Mouse (Mus musculus) MEL (cell line): ENCODE measurements at regions not wholly inside any gene's neighbourhood (a gene's known extent, or its start where the extent isn't known, plus 50 kb on each side); places are given as distances from the start of the nearest gene placed in this dataset.

Experiments
- DNase-seq: peaks from one replicate; pipeline ENCODE4 v3.0.0; 2011; ENCODE audit warnings: low read depth, low spot score
- H3K27ac ChIP-seq: 2 replicates; pipeline ENCODE4 v1.5.1; 2012; ENCODE audit warnings: low read depth, mild to moderate bottlenecking, control low read depth, low read length, moderate library complexity; ENCODE audit not compliant: control insufficient read depth
- H3K27me3 ChIP-seq, 2 experiments: fragments of 150-350 bp in 1 of 2; sonication (generic) in 1 of 2; 2 replicates each; pipeline ENCODE4 v1.6.1; 2012; ENCODE audit warnings: low read length in 2 of 2, mild to moderate bottlenecking in 2 of 2, improper control_type of control experiment in 1 of 2, moderate library complexity in 1 of 2; ENCODE audit not compliant: insufficient read depth in 2 of 2, control insufficient read depth in 1 of 2
- H3K36me3 ChIP-seq, 2 experiments: 2 replicates each; pipeline ENCODE4 v1.6.1; 2012 to 2014; ENCODE audit warnings: low read length in 2 of 2, improper control_type of control experiment in 1 of 2, inconsistent platforms in 1 of 2, mild to moderate bottlenecking in 1 of 2; ENCODE audit not compliant: insufficient read depth in 2 of 2, control insufficient read depth in 1 of 2
- H3K4me1 ChIP-seq, 2 experiments: fragments of 150-350 bp in 1 of 2; sonication (generic) in 1 of 2; 2 replicates each; pipeline ENCODE4 v1.6.1; 2012; ENCODE audit warnings: low read length in 2 of 2, improper control_type of control experiment in 1 of 2, mild to moderate bottlenecking in 1 of 2; ENCODE audit not compliant: insufficient read depth in 2 of 2, control insufficient read depth in 1 of 2
- H3K4me3 ChIP-seq, 2 experiments: fragments of 150-350 bp in 1 of 2; sonication (generic) in 1 of 2; 2 replicates each; pipeline ENCODE4 v1.5.1; 2012; ENCODE audit warnings: low read depth in 2 of 2, low read length in 2 of 2, mild to moderate bottlenecking in 2 of 2, moderate library complexity in 2 of 2, control low read depth in 1 of 2, improper control_type of control experiment in 1 of 2; ENCODE audit not compliant: control insufficient read depth in 1 of 2, insufficient read depth in 1 of 2
- H3K79me2 ChIP-seq: 2 replicates; pipeline ENCODE4 v1.6.1; 2012; ENCODE audit warnings: mild to moderate bottlenecking, low read length, moderate library complexity; ENCODE audit not compliant: control insufficient read depth, poor library complexity, insufficient read depth
- H3K9ac ChIP-seq: 2 replicates; pipeline ENCODE4 v1.6.1; 2012; ENCODE audit warnings: low read depth, mild to moderate bottlenecking, control low read depth, low read length, moderate library complexity; ENCODE audit not compliant: control insufficient read depth, poor library complexity, severe bottlenecking
- H3K9me3 ChIP-seq: fragments of 150-350 bp; sonication (generic); replicated peaks from 2 replicates; pipeline ENCODE4 v1.6.1; 2012; ENCODE audit warnings: mild to moderate bottlenecking, low read length, improper control_type of control experiment, moderate library complexity; ENCODE audit not compliant: insufficient read depth
- CHD2 ChIP-seq: IDR thresholded peaks from 2 replicates; pipeline ENCODE4 v1.6.1; 2011; ENCODE audit warnings: low read length, improper control_type of control experiment
- MAZ ChIP-seq: IDR thresholded peaks from 2 replicates; pipeline ENCODE4 v1.6.1; 2012; ENCODE audit warnings: low read depth, mild to moderate bottlenecking, inconsistent platforms, low read length, improper control_type of control experiment
- MYC ChIP-seq: IDR thresholded peaks from 2 replicates; pipeline ENCODE4 v1.6.1; 2011; ENCODE audit warnings: low read depth, mild to moderate bottlenecking, low read length, improper control_type of control experiment, moderate library complexity
- NRF1 ChIP-seq: IDR thresholded peaks from 2 replicates; pipeline ENCODE4 v1.6.1; 2014; ENCODE audit warnings: low read depth, mild to moderate bottlenecking, inconsistent platforms, low read length, improper control_type of control experiment, moderate library complexity; ENCODE audit not compliant: poor library complexity, insufficient read depth, severe bottlenecking
- RCOR1 ChIP-seq: IDR thresholded peaks from 2 replicates; pipeline ENCODE4 v1.6.1; 2012; ENCODE audit warnings: low read depth, mild to moderate bottlenecking, inconsistent platforms, low read length, improper control_type of control experiment

DNA sequence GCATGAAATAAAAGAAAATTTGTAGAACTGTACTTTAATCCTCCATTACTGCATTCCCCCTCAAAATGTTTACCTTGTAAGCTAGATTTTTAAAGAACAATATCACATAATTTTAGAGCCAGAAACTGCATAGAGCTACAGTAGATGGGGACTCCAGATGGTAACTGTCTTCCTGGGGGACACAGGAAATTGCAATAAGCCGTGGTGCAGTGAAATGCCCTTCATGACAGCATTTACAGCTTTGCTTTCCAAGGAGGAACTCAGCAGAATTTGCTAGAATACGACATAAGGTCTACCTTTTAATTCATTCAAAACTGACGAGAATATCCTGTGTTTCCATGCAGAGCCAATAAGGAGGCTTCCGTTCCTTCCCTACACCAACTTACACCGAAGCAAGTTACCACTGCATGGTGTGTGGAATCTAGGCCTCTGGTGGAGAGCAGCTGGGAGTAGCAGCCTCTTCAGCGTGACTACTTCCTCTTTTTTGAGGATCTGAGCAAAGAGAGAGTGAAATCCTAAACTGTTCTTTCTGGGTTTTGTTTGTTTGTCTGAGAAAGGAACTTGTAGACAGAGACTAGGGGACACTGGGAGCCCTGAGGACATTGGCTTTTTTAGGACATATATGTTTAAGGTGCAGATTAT is 164.6 kb downstream of the Gm9376 start:
- Histone ChIP-seq H3K27ac (no peak overlapping the region), H3K27me3 (no peaks in the 10 kb centered on the region), H3K79me2 (no peaks in the 10 kb centered on the region), H3K9me3 (no peaks in the 10 kb centered on the region), H3K4me1 (no peaks in the 10 kb centered on the region), H3K36me3 (no peaks in the 10 kb centered on the region), H3K4me3 (no peak overlapping the region), H3K9ac (no peak overlapping the region)
- TF ChIP-seq RCOR1: no peak
- no peak for TF ChIP-seq NRF1
- TF ChIP-seq CHD2: no peak
- no peak for TF ChIP-seq MYC
- TF ChIP-seq MAZ: no peak
- DNase-seq: peak; percentile 65
